Mouse (Mus musculus): ENCODE measurements around the gene Krt4. TPM values are rescaled to one million over a fixed set of nuclear protein-coding genes. Genes with fewer than 3 reads are reported as not detected.
A peak's percentile ranks its signal among the peaks of the same experiment; 100 is the strongest.

The Krt4 gene
- polyA plus RNA-seq, 1 experiment from 2014 or later = not detected

GRCm38 (mm10) chr15:101929666-101930065, 5.1 kb upstream of the Krt4 start:
- Histone ChIP-seq H3K9me3 (no peaks in the 10 kb centered on the region), H3K9ac (no peak overlapping the region), H3K36me3 (no peaks in the 10 kb centered on the region), H3K27me3 (peaks cover 38% of the 10 kb centered on the region), H3K4me3 (no peak overlapping the region; the same call in 1 of the 2 replicates), H3K4me1 (replicated peaks) (peaks cover 17% of the 10 kb centered on the region), H3K27ac (no peak overlapping the region), H3K4me2 (peak overlapping the region; percentile 50)
- no peak for ATAC-seq (ENCODE audit: low FRiP score)
- 7% methylated on average over 17 of the region's 17 CpGs for WGBS

GRCm38 (mm10) chr15:101929087-101929486, 4.6 kb upstream of the Krt4 start:
- peak overlapping the region; percentile 50 for H3K4me2 ChIP-seq
- no peak overlapping the region for H3K4me3 ChIP-seq
- WGBS = 24% methylated on average over 9 of the region's 9 CpGs

GRCm38 (mm10) chr15:101927340-101928080, 3.0 kb upstream of the Krt4 start:
- H3K9ac ChIP-seq = no peak overlapping the region
- H3K9me3 ChIP-seq = no peaks in the 10 kb centered on the region
- no peak for ATAC-seq (ENCODE audit: low FRiP score)
- H3K4me1 ChIP-seq (replicated peaks) = peaks cover 17% of the 10 kb centered on the region
- peaks cover 34% of the 10 kb centered on the region for H3K27me3 ChIP-seq
- H3K4me2 ChIP-seq = no peak overlapping the region
- H3K4me3 ChIP-seq = no peak overlapping the region
- no peaks in the 10 kb centered on the region for H3K36me3 ChIP-seq
- WGBS = 71% methylated on average over 12 of the region's 12 CpGs
- no peak overlapping the region for H3K27ac ChIP-seq

More at GRCm38 (mm10) chr15:101929087-101929486, 4.6 kb upstream of the Krt4 start:
- H3K27me3 ChIP-seq = peaks cover 38% of the 10 kb centered on the region
- no peaks in the 10 kb centered on the region for H3K36me3 ChIP-seq
- ATAC-seq (ENCODE audit: low FRiP score) = no peak
- no peak overlapping the region for H3K27ac ChIP-seq
- H3K4me1 ChIP-seq (replicated peaks) = peaks cover 17% of the 10 kb centered on the region
- no peak overlapping the region for H3K9ac ChIP-seq
- no peaks in the 10 kb centered on the region for H3K9me3 ChIP-seq

GRCm38 (mm10) chr15:101925041-101925440, 506 bp upstream of the Krt4 start:
- Histone ChIP-seq H3K4me1 (replicated peaks) (peaks cover 11% of the 10 kb centered on the region), H3K4me2 (no peak overlapping the region), H3K4me3 (no peak overlapping the region), H3K9me3 (no peaks in the 10 kb centered on the region), H3K9ac (no peak overlapping the region), H3K27ac (no peak overlapping the region), H3K27me3 (peaks cover 14% of the 10 kb centered on the region), H3K36me3 (no peaks in the 10 kb centered on the region)
- WGBS = 93% methylated on average over 1 of the region's 1 CpGs
- no peak for ATAC-seq (ENCODE audit: low FRiP score)

GRCm38 (mm10) chr15:101922296-101922695, 2.2 kb downstream of the Krt4 start:
- Histone ChIP-seq H3K4me1 (replicated peaks) (no peaks in the 10 kb centered on the region), H3K9me3 (no peaks in the 10 kb centered on the region), H3K4me3 (no peak overlapping the region), H3K27ac (no peak overlapping the region), H3K4me2 (no peak overlapping the region), H3K27me3 (0 out of 2 replicates have a peak, but pooled peaks cover under 1% of the 10 kb centered on the region), H3K36me3 (no peaks in the 10 kb centered on the region), H3K9ac (no peak overlapping the region)
- WGBS = 95% methylated on average over 2 of the region's 2 CpGs
- no peak for ATAC-seq (ENCODE audit: low FRiP score)

- Histone ChIP-seq H3K4me1 (replicated peaks) (no peaks in the 10 kb centered on the region), H3K4me3 (no peak overlapping the region), H3K27me3 (no peaks in the 10 kb centered on the region), H3K9ac (no peak overlapping the region), H3K4me2 (no peak overlapping the region), H3K36me3 (no peaks in the 10 kb centered on the region), H3K27ac (no peak overlapping the region), H3K9me3 (no peaks in the 10 kb centered on the region)
- ATAC-seq (ENCODE audit: low FRiP score) = no peak
- WGBS = 77% methylated on average over 2 of the region's 2 CpGs
Observed at GRCm38 (mm10) chr15:101916072-101916471, 8.5 kb downstream of the Krt4 start.

- Histone ChIP-seq H3K9ac (no peak overlapping the region), H3K27ac (no peak overlapping the region), H3K36me3 (no peaks in the 10 kb centered on the region), H3K9me3 (no peaks in the 10 kb centered on the region), H3K4me3 (no peak overlapping the region), H3K4me2 (no peak overlapping the region), H3K27me3 (no peaks in the 10 kb centered on the region), H3K4me1 (replicated peaks) (peaks cover 8% of the 10 kb centered on the region)
- 83% methylated on average over 5 of the region's 5 CpGs for WGBS
- no peak for ATAC-seq (ENCODE audit: low FRiP score)
Observed at GRCm38 (mm10) chr15:101904849-101905248, 19.7 kb downstream of the Krt4 start.

- Histone ChIP-seq H3K9ac (no peak overlapping the region), H3K4me2 (no peak overlapping the region), H3K27me3 (no peaks in the 10 kb centered on the region), H3K27ac (no peak overlapping the region), H3K36me3 (no peaks in the 10 kb centered on the region), H3K4me1 (replicated peaks) (peaks cover 8% of the 10 kb centered on the region), H3K4me3 (no peak overlapping the region), H3K9me3 (no peaks in the 10 kb centered on the region)
- WGBS = 49% methylated on average over 12 of the region's 12 CpGs
- no peak for ATAC-seq (ENCODE audit: low FRiP score)
Observed at GRCm38 (mm10) chr15:101902171-101903149, 22.1 kb downstream of the Krt4 start.

GRCm38 (mm10) chr15:101895216-101895615, 29.3 kb downstream of the Krt4 start:
- no peak overlapping the region for H3K4me2 ChIP-seq
- no peak overlapping the region for H3K27ac ChIP-seq
- H3K9ac ChIP-seq = no peak overlapping the region
- no peaks in the 10 kb centered on the region for H3K9me3 ChIP-seq
- no peak for ATAC-seq (ENCODE audit: low FRiP score)
- H3K4me3 ChIP-seq = no peak overlapping the region
- WGBS = 95% methylated on average over 4 of the region's 4 CpGs
- no peaks in the 10 kb centered on the region for H3K4me1 ChIP-seq (replicated peaks)
- H3K36me3 ChIP-seq = no peaks in the 10 kb centered on the region
- H3K27me3 ChIP-seq = 0 out of 2 replicates have a peak, but pooled peaks cover 6% of the 10 kb centered on the region

- no peaks in the 10 kb centered on the region for H3K9me3 ChIP-seq
- 0 out of 2 replicates have a peak, but pooled peaks cover 6% of the 10 kb centered on the region for H3K27me3 ChIP-seq
- no peak within 1 kb of the TSS for H3K4me2 ChIP-seq
- no peak within 1 kb of the TSS for H3K9ac ChIP-seq
- 74% methylated on average over 4 of the region's 4 CpGs for WGBS
- H3K4me1 ChIP-seq (replicated peaks) = no peaks in the 10 kb centered on the region
- ATAC-seq (ENCODE audit: low FRiP score) = no peak
- H3K27ac ChIP-seq = no peak within 1 kb of the TSS
- no peaks in the 10 kb centered on the region for H3K36me3 ChIP-seq
- H3K4me3 ChIP-seq = no peak within 1 kb of the TSS
Observed at GRCm38 (mm10) chr15:101892820-101893219, 31.7 kb downstream of the Krt4 start, which contains the start of gene Krt76. TSS of gene Krt76 (minus strand) at chr15:101892920.

- Histone ChIP-seq H3K4me2 (0 out of 2 replicates have a peak overlapping the region, but pooled peaks have one; percentile 21), H3K27me3 (peaks cover 10% of the 10 kb centered on the region; the same call in 1 of the 2 replicates), H3K9ac (no peak overlapping the region), H3K4me1 (replicated peaks) (no peaks in the 10 kb centered on the region), H3K36me3 (no peaks in the 10 kb centered on the region), H3K4me3 (no peak overlapping the region), H3K9me3 (no peaks in the 10 kb centered on the region), H3K27ac (no peak overlapping the region)
- 31% methylated on average over 11 of the region's 11 CpGs for WGBS
- no peak for ATAC-seq (ENCODE audit: low FRiP score)
Observed at GRCm38 (mm10) chr15:101879776-101880175, 44.8 kb downstream of the Krt4 start.

GRCm38 (mm10) chr15:101878041-101878440, 46.5 kb downstream of the Krt4 start:
- Histone ChIP-seq H3K4me2 (no peak overlapping the region), H3K27me3 (0 out of 2 replicates have a peak, but pooled peaks cover 8% of the 10 kb centered on the region), H3K9ac (no peak overlapping the region), H3K4me1 (replicated peaks) (no peaks in the 10 kb centered on the region), H3K9me3 (no peaks in the 10 kb centered on the region), H3K27ac (no peak overlapping the region), H3K36me3 (no peaks in the 10 kb centered on the region), H3K4me3 (no peak overlapping the region)
- 66% methylated on average over 2 of the region's 2 CpGs for WGBS
- ATAC-seq (ENCODE audit: low FRiP score) = no peak

All from hindbrain, embryonic 13.5 days (tissue).